Mouse (Mus musculus): ENCODE measurements at regions not wholly inside any gene's neighbourhood (a gene's known extent, or its start where the extent isn't known, plus 50 kb on each side); places are given as distances from the start of the nearest gene placed in this dataset.
A peak's percentile ranks its signal among the peaks of the same experiment; 100 is the strongest.

DNA sequence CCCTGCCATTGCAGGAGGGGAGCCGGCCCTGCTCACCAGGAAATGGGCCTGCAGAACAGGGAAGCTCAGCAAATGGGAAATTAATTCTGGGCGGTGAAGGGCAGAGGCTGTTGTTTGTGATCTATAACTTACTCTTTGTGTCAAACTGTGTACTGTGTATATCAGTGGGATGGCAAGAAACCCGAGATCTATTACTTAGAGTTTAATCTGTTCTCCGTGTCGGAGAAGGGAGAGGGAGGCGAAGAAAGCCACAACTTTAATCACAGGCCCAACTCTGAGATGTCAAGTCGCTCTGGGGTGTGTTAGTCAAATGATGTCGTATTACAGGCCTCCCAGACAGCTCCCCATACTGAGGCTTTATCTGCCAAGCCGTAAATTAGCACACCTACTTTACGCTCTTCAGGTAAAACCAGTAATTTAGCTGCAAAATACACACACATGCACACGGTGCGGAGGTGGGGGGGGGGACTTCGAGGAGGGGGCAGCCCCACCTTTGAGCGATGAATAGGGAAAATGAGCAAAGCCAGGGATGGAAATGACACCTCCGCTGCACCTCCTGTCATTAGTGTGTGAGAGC lies 158.0 kb downstream of the Rplp1 start:
- H3K27me3 ChIP-seq (ENCODE audit: insufficient read depth, low read length), result peaks cover 12% of the 10 kb centered on the region; the same call in 1 of the 2 replicates
- no peaks in the 10 kb centered on the region for H3K9me3 ChIP-seq (ENCODE audit: low read length)
- ATAC-seq (ENCODE audit: low FRiP score, low TSS enrichment), result peak; percentile 36
- no peaks in the 10 kb centered on the region for H3K36me3 ChIP-seq (ENCODE audit: insufficient read depth, low read length)
- no peak overlapping the region for H3K27ac ChIP-seq (ENCODE audit: low read length)
- H3K9ac ChIP-seq (replicated peaks; ENCODE audit: low read length), result no peak overlapping the region
- H3K4me3 ChIP-seq (ENCODE audit: low read length), result no peak overlapping the region
- WGBS, result 34% methylated on average over 15 of the region's 15 CpGs
- peaks cover 19% of the 10 kb centered on the region for H3K4me1 ChIP-seq (ENCODE audit: insufficient read depth, low read length)
- H3K4me2 ChIP-seq (replicated peaks; ENCODE audit: low read depth, low read length), result 0 out of 2 replicates have a peak overlapping the region, but pooled peaks have one; percentile 13

DNA sequence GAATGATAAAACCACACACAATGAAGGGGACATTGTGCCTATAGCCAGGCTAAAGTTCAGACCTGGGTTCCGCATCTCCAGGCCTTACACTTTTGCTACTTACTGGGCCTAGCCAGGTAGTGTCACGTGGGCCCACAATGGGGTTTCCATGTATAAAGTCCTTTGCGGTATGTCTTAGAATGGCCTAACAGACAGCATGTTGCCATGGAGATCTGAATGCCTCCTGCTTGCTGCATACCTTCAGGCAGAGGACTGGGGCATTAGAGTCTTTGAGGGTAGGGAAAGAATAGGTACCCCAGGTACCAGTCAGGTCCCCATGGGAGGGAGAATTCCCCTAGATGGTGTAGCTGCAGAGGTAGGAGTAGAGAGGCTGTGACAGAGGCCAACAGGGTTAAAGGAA lies 159.0 kb downstream of the Rplp1 start:
- WGBS, result 90% methylated on average over 3 of the region's 3 CpGs
- ATAC-seq (ENCODE audit: low FRiP score, low TSS enrichment), result no peak
- H3K4me3 ChIP-seq (ENCODE audit: low read length), result no peak overlapping the region

GRCm38 (mm10) chr9:61753795-61754194 lies 160.5 kb downstream of the Rplp1 start:
- WGBS, result 32% methylated on average over 9 of the region's 10 CpGs
- Histone ChIP-seq H3K9ac (replicated peaks; ENCODE audit: low read length) (no peak overlapping the region), H3K36me3 (ENCODE audit: insufficient read depth, low read length) (no peaks in the 10 kb centered on the region), H3K4me1 (ENCODE audit: insufficient read depth, low read length) (peaks cover 19% of the 10 kb centered on the region), H3K4me2 (replicated peaks; ENCODE audit: low read depth, low read length) (no peak overlapping the region), H3K4me3 (ENCODE audit: low read length) (no peak overlapping the region), H3K27me3 (ENCODE audit: insufficient read depth, low read length) (no peaks in the 10 kb centered on the region), H3K9me3 (ENCODE audit: low read length) (no peaks in the 10 kb centered on the region; the same call in 1 of the 2 replicates), H3K27ac (ENCODE audit: low read length) (no peak overlapping the region)
- ATAC-seq (ENCODE audit: low FRiP score, low TSS enrichment), result no peak

More for the DNA sequence above, 159.0 kb downstream of the Rplp1 start:
- H3K9me3 ChIP-seq (ENCODE audit: low read length), result no peaks in the 10 kb centered on the region; the same call in 1 of the 2 replicates
- H3K4me2 ChIP-seq (replicated peaks; ENCODE audit: low read depth, low read length), result no peak overlapping the region
- H3K36me3 ChIP-seq (ENCODE audit: insufficient read depth, low read length), result no peaks in the 10 kb centered on the region
- no peak overlapping the region for H3K9ac ChIP-seq (replicated peaks; ENCODE audit: low read length)
- H3K27me3 ChIP-seq (ENCODE audit: insufficient read depth, low read length), result peaks cover 12% of the 10 kb centered on the region; the same call in 1 of the 2 replicates
- H3K27ac ChIP-seq (ENCODE audit: low read length), result no peak overlapping the region
- H3K4me1 ChIP-seq (ENCODE audit: insufficient read depth, low read length), result peaks cover 19% of the 10 kb centered on the region

- WGBS, result 88% methylated on average over 4 of the region's 4 CpGs
- no peak overlapping the region for H3K4me3 ChIP-seq (ENCODE audit: low read length)
- peaks cover 9% of the 10 kb centered on the region for H3K4me1 ChIP-seq (ENCODE audit: insufficient read depth, low read length)
- no peak for ATAC-seq (ENCODE audit: low FRiP score, low TSS enrichment)
- H3K27me3 ChIP-seq (ENCODE audit: insufficient read depth, low read length), result no peaks in the 10 kb centered on the region
- no peaks in the 10 kb centered on the region; the same call in 1 of the 2 replicates for H3K9me3 ChIP-seq (ENCODE audit: low read length)
- no peak overlapping the region for H3K4me2 ChIP-seq (replicated peaks; ENCODE audit: low read depth, low read length)
- no peaks in the 10 kb centered on the region for H3K36me3 ChIP-seq (ENCODE audit: insufficient read depth, low read length)
- no peak overlapping the region for H3K27ac ChIP-seq (ENCODE audit: low read length)
- no peak overlapping the region for H3K9ac ChIP-seq (replicated peaks; ENCODE audit: low read length)
Measured at GRCm38 (mm10) chr9:61749201-61749600, 165.1 kb downstream of the Rplp1 start.

GRCm38 (mm10) chr9:61748416-61748815 lies 165.9 kb downstream of the Rplp1 start:
- Histone ChIP-seq H3K4me3 (ENCODE audit: low read length) (no peak overlapping the region), H3K9ac (replicated peaks; ENCODE audit: low read length) (no peak overlapping the region), H3K4me2 (replicated peaks; ENCODE audit: low read depth, low read length) (no peak overlapping the region), H3K9me3 (ENCODE audit: low read length) (no peaks in the 10 kb centered on the region; the same call in 1 of the 2 replicates), H3K36me3 (ENCODE audit: insufficient read depth, low read length) (no peaks in the 10 kb centered on the region), H3K4me1 (ENCODE audit: insufficient read depth, low read length) (peaks cover 4% of the 10 kb centered on the region), H3K27ac (ENCODE audit: low read length) (no peak overlapping the region), H3K27me3 (ENCODE audit: insufficient read depth, low read length) (no peaks in the 10 kb centered on the region)
- ATAC-seq (ENCODE audit: low FRiP score, low TSS enrichment), result no peak

DNA sequence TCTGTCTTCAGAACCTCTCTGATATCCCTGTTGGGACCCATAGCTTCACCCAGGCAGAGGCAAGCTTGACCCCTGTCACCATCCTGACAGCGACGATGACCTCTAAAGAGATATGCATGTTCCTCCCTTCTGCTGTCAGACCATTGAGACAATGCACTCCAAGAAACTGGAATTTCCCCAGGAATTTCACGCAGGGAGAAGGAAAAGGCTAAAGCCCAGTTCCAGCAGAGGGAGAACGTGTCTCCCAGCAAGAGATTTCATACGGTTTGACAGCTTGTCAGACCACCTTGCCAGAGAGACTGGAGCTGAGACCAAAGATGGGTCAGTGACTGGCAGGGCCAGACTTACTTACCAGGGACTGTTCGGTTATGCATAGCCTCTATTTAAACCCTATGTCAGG lies 167.9 kb downstream of the Rplp1 start:
- H3K36me3 ChIP-seq (ENCODE audit: insufficient read depth, low read length), result no peaks in the 10 kb centered on the region

GRCm38 (mm10) chr9:61745301-61745801 lies 169.0 kb downstream of the Rplp1 start:
- ATAC-seq (ENCODE audit: low FRiP score, low TSS enrichment), result peak; percentile 65
- no peak overlapping the region for H3K4me2 ChIP-seq (replicated peaks; ENCODE audit: low read depth, low read length)
- H3K27ac ChIP-seq (ENCODE audit: low read length), result no peak overlapping the region

More for the DNA sequence above, 167.9 kb downstream of the Rplp1 start:
- Histone ChIP-seq H3K9me3 (ENCODE audit: low read length) (no peaks in the 10 kb centered on the region; the same call in 1 of the 2 replicates), H3K27me3 (ENCODE audit: insufficient read depth, low read length) (no peaks in the 10 kb centered on the region), H3K4me3 (ENCODE audit: low read length) (no peak overlapping the region), H3K27ac (ENCODE audit: low read length) (no peak overlapping the region), H3K4me1 (ENCODE audit: insufficient read depth, low read length) (peaks cover 4% of the 10 kb centered on the region), H3K4me2 (replicated peaks; ENCODE audit: low read depth, low read length) (no peak overlapping the region), H3K9ac (replicated peaks; ENCODE audit: low read length) (no peak overlapping the region)
- 66% methylated on average over 6 of the region's 6 CpGs for WGBS
- no peak for ATAC-seq (ENCODE audit: low FRiP score, low TSS enrichment)

DNA sequence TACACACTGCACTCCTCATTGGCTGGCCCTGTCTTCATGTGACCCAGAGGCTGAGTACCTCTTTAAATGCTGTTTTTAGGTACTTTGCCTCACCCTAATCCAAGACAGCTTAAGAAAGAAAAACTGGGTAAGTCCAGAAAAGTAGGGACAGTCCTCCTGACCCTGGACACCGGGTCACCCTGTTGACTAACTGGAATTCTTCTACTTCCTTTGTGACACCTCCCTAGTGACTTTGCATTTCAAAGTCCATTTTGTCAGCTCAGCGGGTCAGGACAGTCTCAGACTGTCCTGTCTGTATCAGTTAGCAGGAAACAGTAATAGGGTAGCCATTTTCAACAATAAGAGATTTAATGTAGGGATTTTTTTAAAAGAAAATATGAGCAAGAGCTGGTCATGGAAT lies 180.8 kb downstream of the Rplp1 start:
- WGBS, result 62% methylated on average over 2 of the region's 2 CpGs
- H3K4me1 ChIP-seq (ENCODE audit: insufficient read depth, low read length), result no peaks in the 10 kb centered on the region

More at GRCm38 (mm10) chr9:61745301-61745801, 169.0 kb downstream of the Rplp1 start:
- H3K27me3 ChIP-seq (ENCODE audit: insufficient read depth, low read length), result no peaks in the 10 kb centered on the region
- no peaks in the 10 kb centered on the region; the same call in 1 of the 2 replicates for H3K9me3 ChIP-seq (ENCODE audit: low read length)
- H3K4me1 ChIP-seq (ENCODE audit: insufficient read depth, low read length), result peaks cover 4% of the 10 kb centered on the region
- H3K4me3 ChIP-seq (ENCODE audit: low read length), result no peak overlapping the region
- H3K36me3 ChIP-seq (ENCODE audit: insufficient read depth, low read length), result no peaks in the 10 kb centered on the region
- 17% methylated on average over 7 of the region's 7 CpGs for WGBS
- no peak overlapping the region for H3K9ac ChIP-seq (replicated peaks; ENCODE audit: low read length)

GRCm38 (mm10) chr9:61732747-61733146 lies 181.6 kb downstream of the Rplp1 start:
- no peak overlapping the region for H3K9ac ChIP-seq (replicated peaks; ENCODE audit: low read length)
- WGBS, result 56% methylated on average over 4 of the region's 4 CpGs
- H3K27me3 ChIP-seq (ENCODE audit: insufficient read depth, low read length), result no peaks in the 10 kb centered on the region
- H3K4me1 ChIP-seq (ENCODE audit: insufficient read depth, low read length), result no peaks in the 10 kb centered on the region
- H3K36me3 ChIP-seq (ENCODE audit: insufficient read depth, low read length), result no peaks in the 10 kb centered on the region
- 0 out of 2 replicates have a peak, but pooled peaks cover 4% of the 10 kb centered on the region for H3K9me3 ChIP-seq (ENCODE audit: low read length)
- H3K4me3 ChIP-seq (ENCODE audit: low read length), result no peak overlapping the region
- H3K27ac ChIP-seq (ENCODE audit: low read length), result no peak overlapping the region
- no peak overlapping the region for H3K4me2 ChIP-seq (replicated peaks; ENCODE audit: low read depth, low read length)
- no peak for ATAC-seq (ENCODE audit: low FRiP score, low TSS enrichment)

More for the DNA sequence above, 180.8 kb downstream of the Rplp1 start:
- no peak overlapping the region for H3K4me2 ChIP-seq (replicated peaks; ENCODE audit: low read depth, low read length)
- no peaks in the 10 kb centered on the region for H3K36me3 ChIP-seq (ENCODE audit: insufficient read depth, low read length)
- no peak for ATAC-seq (ENCODE audit: low FRiP score, low TSS enrichment)
- H3K27me3 ChIP-seq (ENCODE audit: insufficient read depth, low read length), result no peaks in the 10 kb centered on the region
- no peak overlapping the region for H3K27ac ChIP-seq (ENCODE audit: low read length)
- no peak overlapping the region for H3K4me3 ChIP-seq (ENCODE audit: low read length)
- H3K9ac ChIP-seq (replicated peaks; ENCODE audit: low read length), result no peak overlapping the region
- H3K9me3 ChIP-seq (ENCODE audit: low read length), result 0 out of 2 replicates have a peak, but pooled peaks cover 4% of the 10 kb centered on the region

DNA sequence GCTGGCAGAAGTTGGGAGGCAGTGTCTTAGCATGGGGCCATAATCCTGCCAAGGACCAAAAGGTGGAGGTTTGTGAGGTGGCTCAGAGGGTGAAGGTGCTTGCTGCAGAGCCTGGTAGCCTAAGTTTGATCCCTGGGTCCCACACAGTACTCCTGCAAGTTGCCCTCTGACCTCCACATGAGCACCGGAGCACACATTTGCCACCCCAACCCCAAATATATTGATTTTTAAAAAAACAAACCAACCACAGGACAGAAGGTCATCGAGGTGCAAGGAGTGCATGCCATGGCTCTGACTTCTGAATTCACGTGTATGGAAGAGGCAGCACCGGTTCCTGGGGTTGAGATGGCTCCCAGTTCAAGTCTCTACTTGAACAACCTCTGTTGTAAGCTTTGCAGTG lies 186.2 kb downstream of the Rplp1 start:
- Histone ChIP-seq H3K27me3 (ENCODE audit: insufficient read depth, low read length) (no peaks in the 10 kb centered on the region), H3K4me1 (ENCODE audit: insufficient read depth, low read length) (peaks cover 3% of the 10 kb centered on the region; the same call in 1 of the 2 replicates), H3K9me3 (ENCODE audit: low read length) (no peaks in the 10 kb centered on the region), H3K36me3 (ENCODE audit: insufficient read depth, low read length) (no peaks in the 10 kb centered on the region), H3K27ac (ENCODE audit: low read length) (no peak overlapping the region), H3K4me2 (replicated peaks; ENCODE audit: low read depth, low read length) (no peak overlapping the region), H3K4me3 (ENCODE audit: low read length) (no peak overlapping the region), H3K9ac (replicated peaks; ENCODE audit: low read length) (no peak overlapping the region)
- 72% methylated on average over 4 of the region's 4 CpGs for WGBS
- no peak for ATAC-seq (ENCODE audit: low FRiP score, low TSS enrichment)
